Comparison of ENCODE assay signal across 11 mouse cellular contexts in genomic region chr17:73058319-73058718, GRCm38 (mm10).
"Had no signal": no experiment of that assay in that cellular context is flagged by ENCODE, and none has a peak within 500 bp of the region (broad histone marks: within the 10 kb centered on the region; RNA-seq: fewer than 3 reads in every experiment).

No protein-coding gene starts in this region.

- H3K9me3 ChIP-seq: limb, embryonic 12.5 days; liver, embryonic 13.5 days; midbrain, embryonic 13.5 days; stomach, embryonic 15.5 days had no signal

- H3K9ac ChIP-seq: limb, embryonic 12.5 days; liver, embryonic 13.5 days; liver, postnatal 0 days; midbrain, embryonic 13.5 days; stomach, embryonic 15.5 days had no signal

- H3K27me3 ChIP-seq: limb, embryonic 12.5 days; liver, embryonic 13.5 days; midbrain, embryonic 13.5 days; stomach, embryonic 15.5 days had no signal

- H3K4me3 ChIP-seq: limb, embryonic 12.5 days; liver, embryonic 13.5 days; midbrain, embryonic 13.5 days; stomach, embryonic 15.5 days had no signal

- DNase-seq: kidney, postnatal 25 days; liver; liver, embryonic 13.5 days; liver, postnatal 0 days; lung, postnatal 14 days; right cerebral cortex, postnatal 14 days; thymus, adult 2 months; thymus, postnatal 25 days had no signal

- ATAC-seq: liver, postnatal 0 days; midbrain, embryonic 13.5 days had no signal

- H3K27ac ChIP-seq: limb, embryonic 12.5 days; liver, embryonic 13.5 days; midbrain, embryonic 13.5 days; stomach, embryonic 15.5 days had no signal

- H3K4me1 ChIP-seq: liver, embryonic 13.5 days; midbrain, embryonic 13.5 days had no signal

- H3K4me2 ChIP-seq: limb, embryonic 12.5 days; liver, embryonic 13.5 days; midbrain, embryonic 13.5 days; stomach, embryonic 15.5 days had no signal

- H3K36me3 ChIP-seq: limb, embryonic 12.5 days; liver, embryonic 13.5 days; midbrain, embryonic 13.5 days; stomach, embryonic 15.5 days had no signal
